ENCODE assay signal across 34 mouse cellular contexts in genomic region chr3:38419896-38420295, GRCm38 (mm10).
"Had no signal": no experiment of that assay in that cellular context is flagged by ENCODE, and none has a peak within 500 bp of the region (broad histone marks: within the 10 kb centered on the region; RNA-seq: fewer than 3 reads in every experiment).

No protein-coding gene starts in this region.

- H3K4me2 ChIP-seq: heart, embryonic 11.5 days; heart, embryonic 12.5 days; heart, embryonic 13.5 days; heart, embryonic 15.5 days; hindbrain, embryonic 12.5 days; hindbrain, embryonic 13.5 days; hindbrain, embryonic 14.5 days; hindbrain, embryonic 15.5 days; intestine, embryonic 15.5 days; kidney, embryonic 15.5 days had no signal

- DNase-seq: heart, postnatal 10 days; heart, postnatal 36 days; heart, postnatal 4 days; kidney, adult 11 months; kidney, adult 18-20 months; kidney, adult 2 months; kidney, adult 8-10 months; kidney, adult 9 months; kidney, postnatal 10 days; kidney, postnatal 14 days; kidney, postnatal 25 days; kidney, postnatal 36 days; kidney, postnatal 4 days; layer of hippocampus, adult 9-11 months; layer of hippocampus, postnatal 36 days had no signal

- H3K4me1 ChIP-seq: heart, embryonic 12.5 days; heart, embryonic 15.5 days; hindbrain, embryonic 10.5 days; hindbrain, embryonic 12.5 days; hindbrain, embryonic 13.5 days; hindbrain, embryonic 15.5 days; intestine, embryonic 15.5 days; kidney, embryonic 15.5 days had no signal

- H3K36me3 ChIP-seq: heart, embryonic 10.5 days; heart, embryonic 12.5 days; heart, embryonic 13.5 days; heart, embryonic 15.5 days; hindbrain, embryonic 10.5 days; hindbrain, embryonic 12.5 days; hindbrain, embryonic 13.5 days; hindbrain, embryonic 15.5 days; intestine, embryonic 15.5 days; kidney, embryonic 15.5 days had no signal

- H3K27ac ChIP-seq: heart, embryonic 10.5 days; heart, embryonic 13.5 days; heart, embryonic 15.5 days; hindbrain, embryonic 10.5 days; hindbrain, embryonic 12.5 days; hindbrain, embryonic 13.5 days; hindbrain, embryonic 14.5 days; hindbrain, embryonic 15.5 days; hindbrain, postnatal 0 days; intestine, embryonic 15.5 days; kidney, embryonic 15.5 days; kidney, postnatal 0 days; layer of hippocampus, adult 2 months had no signal

- H3K4me3 ChIP-seq: heart, embryonic 10.5 days; heart, embryonic 12.5 days; heart, embryonic 13.5 days; heart, embryonic 15.5 days; hindbrain, embryonic 10.5 days; hindbrain, embryonic 12.5 days; hindbrain, embryonic 13.5 days; hindbrain, embryonic 15.5 days; intestine, embryonic 15.5 days; kidney, embryonic 15.5 days; layer of hippocampus, adult 2 months had no signal

- H3K9me3 ChIP-seq: heart, embryonic 10.5 days; heart, embryonic 12.5 days; heart, embryonic 15.5 days; hindbrain, embryonic 10.5 days; hindbrain, embryonic 12.5 days; hindbrain, embryonic 13.5 days; hindbrain, embryonic 15.5 days; intestine, embryonic 15.5 days; kidney, embryonic 15.5 days had no signal

- ATAC-seq: hindbrain, embryonic 16.5 days; hindbrain, postnatal 0 days; inflammation-experienced regulatory T-cells, adult 6 months; intestine, embryonic 15.5 days; intestine, embryonic 16.5 days; intestine, postnatal 0 days had no signal

- H3K27me3 ChIP-seq: heart, embryonic 12.5 days; heart, embryonic 13.5 days; heart, embryonic 15.5 days; hindbrain, embryonic 12.5 days; hindbrain, embryonic 13.5 days; hindbrain, embryonic 15.5 days; intestine, embryonic 15.5 days; kidney, embryonic 15.5 days had no signal

- H3K9ac ChIP-seq: heart, embryonic 12.5 days; heart, embryonic 13.5 days; heart, embryonic 15.5 days; hindbrain, embryonic 12.5 days; hindbrain, embryonic 13.5 days; hindbrain, embryonic 14.5 days; hindbrain, embryonic 15.5 days; intestine, embryonic 15.5 days; kidney, embryonic 15.5 days had no signal
